Mouse (Mus musculus) heart, postnatal 36 days (tissue): ENCODE measurements at regions not wholly inside any gene's neighbourhood (a gene's known extent, or its start where the extent isn't known, plus 50 kb on each side); places are given as distances from the start of the nearest gene placed in this dataset.
A peak's percentile ranks its signal among the peaks of the same experiment; 100 is the strongest.

ENCODE experiments used
- DNase-seq, 2 experiments: peaks; one replicate each; pipeline ENCODE4 v3.0.0; 2021 to 2022
- intact Hi-C: fragments of 180-260 bp; cut with DNase I; formaldehyde crosslinking; loops from one replicate; pipeline ENCODE4 v1.15.1; 2025

DNA sequence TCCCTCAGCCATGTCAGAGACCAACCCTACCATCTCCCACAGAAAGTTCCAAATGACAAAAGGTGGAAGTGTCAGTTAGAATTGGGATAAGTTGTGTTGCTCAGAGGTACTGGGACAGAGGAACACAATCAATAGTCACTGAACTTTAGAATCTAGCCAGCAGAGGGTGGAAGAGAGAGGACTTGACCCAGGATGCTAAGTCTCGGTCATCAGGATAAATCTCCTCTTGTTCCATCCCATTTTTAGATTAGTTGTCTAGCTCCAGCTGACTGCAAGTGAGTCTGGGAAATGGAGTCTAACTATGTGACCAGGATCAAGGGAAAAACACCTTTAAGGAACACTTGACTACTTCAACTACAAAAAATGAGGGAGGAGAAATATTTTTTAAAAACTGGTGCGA lies 91.5 kb downstream of the Fam84b start:
- intact Hi-C loops: loop anchor here (5.0 kb wide), 2 partner anchors 60 to 245 kb away; no protein-coding TSS in a partner anchor
- DNase-seq: no peak

DNA sequence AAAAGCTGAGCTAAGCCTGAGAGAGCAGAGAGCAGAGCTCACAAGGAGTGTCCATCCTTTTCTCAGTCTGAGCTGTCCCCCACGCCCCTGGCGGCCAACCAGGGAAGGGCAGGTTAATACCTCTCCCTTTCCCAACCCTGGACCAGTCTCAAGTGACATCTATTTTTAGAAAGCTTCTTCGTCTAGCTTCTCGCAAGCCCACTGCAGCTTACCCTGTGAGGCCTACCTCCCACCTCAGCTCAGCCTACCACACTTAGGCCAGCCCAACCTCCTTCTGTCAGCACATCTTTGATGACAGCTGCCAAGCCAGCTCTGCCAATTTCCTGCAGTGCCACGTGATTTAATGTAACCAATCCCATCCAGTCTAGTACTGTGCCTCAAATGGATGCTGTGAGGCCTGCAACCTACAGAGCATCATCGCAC lies 93.6 kb downstream of the Fam84b start:
- peak; percentile 31 to 57 for DNase-seq
- intact Hi-C loops: loop anchor here (5.0 kb wide), 2 partner anchors 62 to 247 kb away; no protein-coding TSS in a partner anchor

DNA sequence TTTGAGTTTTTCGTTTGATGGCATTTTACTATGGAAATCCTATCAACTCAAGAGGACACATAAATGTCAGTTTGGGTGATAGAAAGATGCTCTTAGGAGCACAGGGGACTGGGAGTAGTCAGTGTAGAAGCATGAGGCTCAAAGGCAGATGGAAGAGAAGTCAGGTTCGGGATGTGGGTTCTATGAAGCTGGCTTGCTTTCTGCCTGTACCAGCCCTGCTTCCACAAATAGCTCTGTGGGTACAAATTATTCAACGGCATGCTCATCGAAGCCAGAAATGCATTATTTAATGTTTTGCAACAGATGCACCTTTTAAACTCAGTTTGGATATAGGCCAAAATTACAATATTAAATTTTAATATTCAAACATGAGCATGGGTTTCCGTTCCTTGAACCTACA lies 99.3 kb downstream of the Fam84b start:
- intact Hi-C loops: no loop called here
- no peak for DNase-seq

DNA sequence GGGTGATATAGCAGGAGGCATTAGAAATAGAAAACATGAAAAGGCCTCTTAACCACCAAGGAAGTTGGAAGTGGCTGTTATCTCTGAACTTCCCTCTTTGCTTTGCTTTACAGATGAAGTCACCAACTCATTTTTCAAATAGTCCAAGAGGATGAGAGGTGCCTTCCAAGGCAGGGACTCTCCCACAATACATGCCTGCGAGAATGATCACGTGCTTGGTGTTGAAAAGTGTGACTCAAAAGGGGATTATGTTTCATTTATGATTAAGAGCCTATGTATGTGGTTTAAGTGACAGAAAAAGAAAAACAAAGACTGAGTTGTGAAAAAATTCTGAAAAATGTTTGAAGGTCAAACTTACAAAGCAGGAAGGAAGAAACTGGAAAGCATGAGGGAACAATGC lies 114.0 kb downstream of the Fam84b start:
- intact Hi-C loops: no loop called here
- DNase-seq: no peak

DNA sequence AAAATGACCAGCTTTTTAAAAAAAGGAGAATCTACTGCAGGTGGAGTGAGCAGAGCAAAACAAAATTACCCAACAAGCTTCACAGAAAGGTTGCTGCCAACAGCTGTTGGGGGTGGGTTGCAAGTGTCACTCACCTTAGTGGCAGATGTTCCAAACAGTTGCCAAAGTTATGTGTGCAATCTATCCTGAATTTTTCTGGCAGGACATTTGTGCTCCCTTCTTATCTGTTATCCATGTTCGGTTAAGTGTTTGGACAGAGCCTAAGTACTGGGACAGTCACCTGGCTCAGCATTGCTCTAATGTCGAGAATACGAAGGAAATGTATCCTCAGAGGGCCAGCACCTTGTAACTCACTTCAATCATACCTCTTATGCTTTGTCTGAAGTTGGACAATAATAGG lies 115.3 kb downstream of the Fam84b start:
- intact Hi-C loops: no loop called here
- no peak for DNase-seq

DNA sequence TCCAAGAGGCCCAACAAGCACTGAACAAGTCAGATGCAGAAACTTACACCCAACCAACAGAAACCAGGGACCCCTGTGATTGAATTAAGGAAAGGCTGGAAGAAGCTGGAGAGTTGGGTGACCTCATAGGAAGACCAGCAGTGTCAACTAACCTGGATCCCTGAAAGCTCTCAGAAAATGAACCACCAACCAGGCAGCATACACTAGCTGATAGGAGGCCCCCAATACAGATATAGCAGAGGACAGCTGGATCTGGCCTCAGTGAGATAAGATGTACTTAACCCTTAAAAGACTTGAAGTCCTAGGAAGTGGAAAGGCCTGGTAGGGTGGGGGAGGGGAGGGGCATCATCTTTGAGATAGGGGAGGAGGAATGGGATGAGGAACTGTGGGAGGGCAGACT lies 121.2 kb downstream of the Fam84b start:
- no peak for DNase-seq
- intact Hi-C loops: no loop called here

DNA sequence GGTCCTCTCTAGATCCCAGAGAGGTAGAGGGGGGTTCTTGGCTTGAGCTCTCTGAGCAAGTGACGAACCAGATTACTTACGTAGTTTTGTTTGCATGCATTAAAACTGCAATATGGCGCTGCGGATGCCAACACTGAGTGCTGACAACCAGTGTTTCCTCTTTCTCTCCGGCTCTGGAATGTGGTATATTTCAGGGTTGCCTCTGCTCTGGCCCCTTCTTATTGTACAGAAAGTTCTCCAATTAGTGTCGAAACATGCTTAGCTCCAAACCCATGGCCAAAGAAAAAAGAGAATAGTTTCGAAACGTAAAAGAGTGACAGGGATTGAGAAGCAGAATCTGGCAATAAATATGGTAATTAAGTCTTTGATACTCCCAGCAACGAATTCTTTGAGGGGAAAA lies 124.8 kb downstream of the Fam84b start:
- DNase-seq: no peak
- intact Hi-C loops: no loop called here

DNA sequence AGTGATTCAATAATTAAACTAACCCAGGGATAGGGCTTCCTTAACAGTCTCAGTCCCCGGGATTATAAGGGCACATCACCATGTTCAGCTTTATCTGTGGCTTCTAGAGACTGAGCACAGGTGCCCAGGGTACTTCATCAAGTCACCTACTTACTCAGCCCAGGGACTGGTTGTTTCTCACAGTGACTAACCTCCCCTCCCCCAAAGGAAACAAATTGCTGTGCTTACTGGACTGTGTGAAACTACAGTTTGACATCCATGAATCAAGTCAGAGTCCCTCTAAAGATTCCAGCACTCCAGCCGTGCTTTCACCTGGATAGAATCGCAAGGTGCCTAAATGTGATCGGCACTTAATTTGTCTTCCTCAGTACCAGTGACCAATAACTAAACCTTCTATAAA lies 125.2 kb downstream of the Fam84b start:
- no peak for DNase-seq
- intact Hi-C loops: no loop called here

DNA sequence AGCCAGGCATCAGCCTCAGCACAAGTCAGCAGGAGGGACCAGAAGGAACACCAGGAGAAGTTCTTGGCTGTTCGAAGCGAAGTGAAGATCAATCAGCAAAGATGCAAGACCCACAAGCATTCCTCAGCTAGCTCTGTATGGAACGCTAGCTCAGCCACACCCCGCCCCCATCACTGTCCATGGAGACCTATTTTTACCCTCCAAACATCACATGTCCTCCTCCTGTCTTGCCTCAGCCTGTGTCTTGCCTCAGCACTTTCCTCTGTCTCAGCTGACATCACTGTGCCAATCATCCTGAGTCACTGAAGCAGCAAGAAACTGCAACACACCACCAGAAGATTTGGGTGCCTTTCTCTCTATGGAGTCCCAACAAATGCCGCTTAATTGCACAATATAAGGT lies 134.2 kb downstream of the Fam84b start:
- intact Hi-C loops: no loop called here
- peak in 1 of 2 experiments; percentile 1 for DNase-seq

DNA sequence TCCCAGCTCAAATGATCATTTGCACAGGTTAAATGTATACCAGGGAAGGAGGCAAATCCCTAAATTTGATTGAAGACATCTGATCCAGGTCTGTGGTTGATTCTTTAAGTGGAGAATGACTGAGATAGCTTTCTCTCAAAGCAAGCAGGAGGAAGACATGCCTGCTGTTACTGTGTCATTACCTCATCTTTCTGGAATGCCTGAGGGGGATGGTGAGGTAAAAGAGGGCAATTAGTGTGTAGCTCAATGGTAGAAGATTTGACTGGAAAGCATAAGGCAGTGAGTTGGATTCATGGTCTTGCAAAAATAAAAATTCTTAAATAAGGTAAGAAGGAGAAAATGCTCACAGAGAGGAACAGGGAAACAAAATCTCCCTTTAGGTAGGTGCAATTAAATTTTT lies 144.9 kb downstream of the Fam84b start:
- intact Hi-C loops: no loop called here
- no peak for DNase-seq

DNA sequence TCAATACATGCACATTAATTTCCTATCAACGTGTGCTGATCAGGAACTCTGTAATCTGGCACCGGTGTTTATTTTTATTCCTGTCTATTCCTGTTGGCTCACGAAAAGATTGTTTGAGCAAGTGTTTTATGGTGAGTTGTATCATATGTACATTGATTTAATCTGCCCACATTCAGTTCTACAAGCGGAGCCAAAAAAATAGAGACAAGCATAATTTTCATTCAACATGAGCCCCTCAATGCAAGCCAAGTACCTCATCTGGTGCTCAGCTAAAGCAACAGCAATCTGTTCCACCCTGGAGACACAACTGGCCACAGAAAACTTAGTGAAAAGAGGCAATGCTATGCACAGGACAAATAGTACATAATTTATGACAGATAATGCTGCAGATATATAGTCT lies 147.6 kb downstream of the Fam84b start:
- no peak for DNase-seq
- intact Hi-C loops: no loop called here

DNA sequence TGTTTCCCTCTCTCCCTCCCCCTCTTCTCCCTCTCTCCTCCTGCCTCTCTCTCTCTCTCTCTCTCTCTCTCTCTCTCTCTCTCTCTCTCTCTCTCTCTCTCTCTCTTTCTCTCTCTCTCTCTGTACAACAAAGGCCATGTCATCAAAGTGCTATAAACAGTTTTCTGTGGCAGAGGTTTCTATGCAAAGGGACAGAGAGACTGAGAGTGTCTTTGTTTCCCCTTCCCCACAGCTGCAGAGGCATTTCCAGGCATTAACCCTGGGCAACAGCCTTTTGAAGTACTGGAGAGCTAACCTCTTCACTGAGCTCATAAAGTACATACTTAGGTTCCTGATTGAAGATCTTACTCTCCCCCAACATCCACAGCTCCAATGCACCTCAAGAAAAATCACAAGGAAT lies 152.3 kb downstream of the Fam84b start:
- DNase-seq: no peak
- intact Hi-C loops: no loop called here

DNA sequence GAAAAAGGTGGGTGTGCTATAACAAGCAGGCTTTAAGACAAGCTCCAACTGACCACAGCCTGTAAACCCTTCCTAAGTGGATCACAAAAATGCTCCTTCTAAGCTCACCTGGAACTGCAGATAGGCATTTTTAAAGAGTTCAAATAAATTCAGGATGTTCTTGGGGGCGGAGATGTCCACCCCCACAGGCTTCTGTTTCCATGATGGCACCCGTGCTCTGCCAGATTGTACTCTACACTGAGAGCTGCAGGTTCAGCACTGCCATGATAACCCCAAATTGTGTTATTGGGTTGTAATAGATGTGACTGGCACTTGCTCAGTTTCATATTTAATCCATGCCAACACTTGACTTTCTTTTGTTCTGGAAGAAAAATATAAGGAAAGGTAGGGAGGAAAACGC lies 158.8 kb downstream of the Fam84b start:
- intact Hi-C loops: no loop called here
- DNase-seq: no peak

DNA sequence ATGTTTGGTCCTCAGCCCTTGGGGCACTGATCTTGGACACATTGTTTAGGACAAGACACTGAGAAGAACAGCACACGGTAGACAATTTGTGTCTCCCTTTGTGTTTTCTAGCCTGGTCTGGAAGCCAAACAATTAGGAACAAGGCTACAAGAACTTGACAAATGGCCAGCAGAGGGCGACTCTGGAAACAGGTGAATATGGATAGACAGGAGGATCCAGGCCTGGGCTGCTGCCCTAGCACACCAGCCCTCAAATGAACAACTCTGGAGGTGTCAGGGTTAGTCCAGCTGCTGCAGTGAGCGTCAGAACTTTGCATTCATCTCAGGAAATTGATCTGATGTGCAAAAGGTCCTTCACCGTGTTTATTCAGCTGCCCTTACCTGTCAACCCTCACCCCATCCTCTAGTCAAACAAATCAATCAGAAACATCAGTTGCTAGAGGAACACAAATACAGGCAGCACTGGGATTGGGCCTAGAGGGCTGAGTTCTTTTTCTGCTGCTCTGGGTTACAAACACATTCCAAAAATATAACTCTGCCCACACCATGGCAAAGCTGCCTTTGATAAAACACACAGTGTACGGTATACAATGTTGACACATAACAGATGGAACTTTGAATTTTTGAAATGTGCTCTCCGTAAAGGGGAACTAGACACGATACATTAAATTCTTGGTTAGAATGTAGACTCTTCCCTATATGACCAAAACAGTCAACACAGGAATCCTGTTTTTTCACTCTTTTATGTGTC lies 159.7 kb downstream of the Fam84b start:
- peak in 1 of 2 experiments; percentile 10 for DNase-seq

DNA sequence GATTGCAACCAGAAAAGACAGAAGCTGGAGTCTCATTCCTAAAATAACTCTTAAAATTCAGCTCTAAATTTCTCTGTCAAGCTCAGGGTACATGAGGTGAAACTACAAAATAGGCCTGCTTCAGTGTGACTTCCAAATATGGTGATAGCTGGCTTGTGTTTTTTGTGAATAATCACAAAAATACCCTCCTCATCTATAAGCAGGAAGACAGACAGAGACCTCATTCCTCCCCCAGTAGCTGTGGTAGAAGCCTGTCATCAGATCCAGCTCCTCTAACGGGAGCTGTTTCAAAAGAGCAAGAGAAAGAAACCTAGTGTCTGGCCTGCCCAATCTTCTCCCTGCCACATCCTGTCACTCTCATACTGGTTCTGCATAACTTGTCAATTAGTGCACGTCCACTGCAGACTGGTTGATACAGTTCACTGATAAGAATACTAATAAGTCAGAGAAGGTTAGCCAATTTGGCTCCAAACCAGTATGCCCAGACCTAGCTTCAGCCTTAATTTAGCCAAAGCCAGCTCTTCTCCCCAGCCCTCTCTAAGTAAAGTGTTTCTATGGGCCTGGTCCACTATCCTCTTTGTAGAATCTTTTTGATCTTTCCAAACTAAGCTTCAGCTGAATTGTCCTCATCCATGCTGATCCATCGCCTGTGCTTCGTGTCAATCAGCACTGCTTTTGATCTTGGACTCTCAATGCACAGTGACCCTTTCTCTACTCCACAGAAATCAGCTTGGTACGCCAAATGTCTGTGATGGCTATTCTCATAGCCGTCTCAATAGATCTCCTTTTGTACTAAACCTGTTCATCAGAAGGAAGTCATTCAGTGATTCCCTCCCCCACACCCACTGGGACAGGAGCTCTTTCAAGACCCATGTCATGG lies 160.6 kb downstream of the Fam84b start:
- no peak for DNase-seq
- intact Hi-C loops: no loop called here

More for the DNA sequence above, 159.7 kb downstream of the Fam84b start:
- intact Hi-C loops: no loop called here

DNA sequence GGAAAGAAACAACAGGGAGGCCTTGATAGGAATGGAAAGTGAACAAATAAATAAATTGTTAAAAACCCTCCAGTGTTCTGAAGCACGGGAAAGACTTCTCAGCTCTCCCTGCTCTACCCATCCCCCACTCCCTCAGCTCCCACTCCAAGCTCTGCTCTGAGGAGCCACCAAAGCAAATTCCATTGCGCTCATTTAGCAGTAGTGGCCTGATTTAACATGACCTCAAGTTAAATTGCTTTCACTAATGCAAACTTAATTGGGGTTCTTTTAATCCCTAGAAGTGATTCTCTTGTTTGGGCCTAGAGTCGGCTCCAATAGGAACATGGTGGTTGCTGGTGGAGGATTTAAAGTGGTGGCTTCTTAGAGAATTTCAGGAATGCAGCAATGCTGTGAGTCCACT lies 161.4 kb downstream of the Fam84b start:
- intact Hi-C loops: no loop called here
- no peak for DNase-seq

DNA sequence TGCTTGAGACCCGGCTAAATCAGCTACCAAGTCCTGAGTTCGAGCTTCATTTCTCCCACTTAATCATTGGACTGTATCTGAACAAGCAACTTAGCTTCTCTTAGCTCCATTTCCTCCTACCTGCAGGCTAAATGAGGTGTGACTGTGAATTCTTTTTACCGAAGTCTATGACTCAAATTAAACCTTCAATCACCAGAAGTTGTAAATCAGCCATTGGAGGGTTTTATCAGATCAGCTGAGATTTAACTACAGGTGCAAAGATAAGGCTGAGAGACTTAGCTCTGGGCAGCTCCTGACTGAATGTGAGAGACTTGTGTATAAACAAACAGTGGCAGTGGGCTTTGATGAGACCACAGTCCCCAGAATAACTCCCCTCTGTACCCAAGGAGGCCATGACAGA lies 176.2 kb downstream of the Fam84b start:
- no peak for DNase-seq
- intact Hi-C loops: no loop called here

DNA sequence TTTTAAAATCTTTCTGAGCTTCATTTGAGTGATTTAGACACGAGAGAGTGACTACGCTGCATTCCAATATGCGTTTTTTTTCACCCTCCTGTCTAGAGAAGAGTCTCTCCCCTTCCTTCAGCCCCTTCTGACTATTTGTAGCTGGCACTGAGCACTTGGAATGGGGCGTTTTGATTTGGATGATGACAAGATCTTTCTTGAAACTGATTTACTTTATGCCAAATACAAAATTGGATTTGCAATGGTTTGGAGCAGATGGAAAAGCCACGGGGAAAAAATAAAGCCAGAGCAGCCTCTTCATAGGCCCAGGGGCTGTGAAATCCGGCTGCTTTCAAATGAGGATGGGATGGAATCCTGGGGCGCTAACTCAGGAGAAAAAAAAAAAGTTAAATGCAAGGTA lies 196.0 kb downstream of the Fam84b start:
- intact Hi-C loops: no loop called here
- no peak for DNase-seq

DNA sequence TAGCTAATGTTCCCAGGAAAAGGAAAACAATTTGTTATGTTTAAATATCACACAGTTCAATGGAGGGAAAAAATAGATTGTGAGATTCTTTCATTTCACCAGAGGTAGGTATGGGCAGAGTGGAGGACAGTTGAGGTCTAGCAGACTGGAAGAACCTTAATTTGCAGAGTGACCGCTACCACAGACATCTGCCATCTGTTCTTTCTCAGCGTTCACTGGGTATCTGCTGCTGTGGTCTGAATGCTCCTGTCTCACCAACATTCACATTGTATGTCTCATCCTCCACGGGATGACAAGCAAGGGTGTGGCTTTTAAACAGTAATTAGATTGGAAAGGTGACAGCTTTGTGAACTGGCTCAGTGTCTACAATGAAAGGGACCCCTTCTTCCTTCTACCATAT lies 198.5 kb downstream of the Fam84b start:
- intact Hi-C loops: no loop called here
- no peak for DNase-seq

DNA sequence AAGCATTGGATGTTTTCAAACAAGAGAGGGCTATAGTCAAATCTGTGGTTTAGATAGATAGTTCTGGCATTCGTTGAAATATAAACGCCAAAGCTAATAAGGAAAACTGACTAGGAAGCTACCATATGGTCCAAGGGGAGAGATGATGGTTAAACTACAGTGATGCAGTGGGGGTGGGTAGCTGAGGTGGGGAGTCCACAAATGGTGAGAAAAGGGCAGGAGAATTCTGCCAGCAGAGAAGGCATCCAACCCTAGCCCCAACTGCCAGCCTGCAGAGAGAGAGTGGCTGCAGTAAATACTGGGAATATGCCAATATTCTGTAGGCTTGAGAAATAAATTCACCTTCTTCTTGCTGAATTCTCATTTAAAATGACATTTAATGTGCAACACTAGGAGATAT lies 204.3 kb downstream of the Fam84b start:
- intact Hi-C loops: no loop called here
- DNase-seq: no peak

DNA sequence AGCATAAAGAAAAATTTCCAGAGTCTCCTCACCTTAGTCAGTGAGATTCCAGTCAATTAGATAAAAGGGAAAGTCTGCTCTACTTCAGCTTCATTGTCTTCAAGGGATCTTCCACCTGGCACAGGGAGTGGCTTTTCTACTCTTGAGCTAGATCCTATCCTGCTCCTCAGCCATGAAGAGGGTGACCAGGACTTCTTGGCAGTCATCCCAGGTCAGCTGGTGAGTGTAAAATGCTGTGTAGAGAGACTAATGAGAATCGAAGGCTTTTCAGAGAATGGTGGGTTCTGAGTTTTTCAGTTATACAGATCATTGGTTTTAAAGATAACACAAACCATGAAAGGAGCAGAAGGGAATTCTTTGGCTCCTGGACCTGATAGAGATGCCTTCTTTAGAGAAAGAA lies 211.8 kb downstream of the Fam84b start:
- intact Hi-C loops: no loop called here
- no peak for DNase-seq

DNA sequence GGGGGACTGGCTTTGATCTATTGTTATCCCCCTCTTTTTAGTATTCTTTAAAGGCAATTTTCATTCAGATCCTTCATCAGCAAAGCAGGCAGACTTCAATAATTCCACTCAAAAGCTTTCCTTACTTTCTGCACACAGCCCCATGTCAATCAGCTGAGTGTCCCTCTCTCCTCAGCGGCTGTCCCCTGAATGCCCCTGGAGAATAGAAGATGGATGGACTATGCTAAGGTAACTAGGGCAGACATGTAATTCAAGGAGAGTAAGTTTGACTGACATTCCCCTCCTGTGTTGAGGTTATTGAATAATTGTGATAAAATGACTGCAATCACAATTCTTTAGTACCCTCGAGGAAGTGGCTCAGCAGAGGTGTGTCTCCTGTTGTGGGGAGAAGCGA lies 220.1 kb downstream of the Fam84b start:
- no peak for DNase-seq
- intact Hi-C loops: no loop called here
